Mouse (Mus musculus) heart, adult 2 months (tissue): ENCODE data around the gene Zfp771. TPM values are rescaled to one million over a fixed set of nuclear protein-coding genes. Genes with fewer than 3 reads are reported as not detected.

Experiments used
- DNase-seq, 2 experiments: peaks; one replicate each; pipeline ENCODE4 v3.0.0; 2021
- H3K27ac ChIP-seq: fragments of 200-600 bp; 2 replicates; pipeline ENCODE4 v1.8.1; 2022
- H3K27me3 ChIP-seq: fragments of 200-500 bp; 2 replicates; pipeline ENCODE4 v1.6.1; 2012; ENCODE audit warnings: mild to moderate bottlenecking, low read length, inconsistent platforms, mixed read lengths; ENCODE audit not compliant: control insufficient read depth, insufficient read depth
- H3K36me3 ChIP-seq: fragments of 200-500 bp; 2 replicates; pipeline ENCODE4 v1.6.1; 2012; ENCODE audit warnings: low read length, inconsistent platforms; ENCODE audit not compliant: control insufficient read depth, insufficient read depth
- H3K4me1 ChIP-seq: fragments of 200-500 bp; 2 replicates; pipeline ENCODE4 v1.6.1; 2011; ENCODE audit warnings: low read length; ENCODE audit not compliant: control insufficient read depth, insufficient read depth
- H3K4me3 ChIP-seq: fragments of 200-600 bp; 2 replicates; pipeline ENCODE4 v1.8.1; 2022
- H3K79me2 ChIP-seq: fragments of 200-500 bp; replicated peaks from 2 replicates; pipeline ENCODE4 v1.6.1; 2012; ENCODE audit warnings: mild to moderate bottlenecking, inconsistent platforms, low read length, moderate library complexity, mixed read lengths; ENCODE audit not compliant: control insufficient read depth, insufficient read depth
- H3K9ac ChIP-seq: fragments of 200-500 bp; 2 replicates; pipeline ENCODE4 v1.6.1; 2012; ENCODE audit warnings: low read depth, mild to moderate bottlenecking, control low read depth, inconsistent platforms, low read length, mixed read lengths
- CTCF ChIP-seq: fragments of 200-600 bp; IDR thresholded peaks from 2 replicates; pipeline ENCODE4 v1.8.1; 2022; ENCODE audit warnings: antibody characterized with exemption, mild to moderate bottlenecking, moderate library complexity
- EP300 ChIP-seq: fragments of 200-500 bp; IDR thresholded peaks from 2 replicates; pipeline ENCODE4 v1.6.1; 2011; ENCODE audit warnings: low read depth, low read length, control low read depth; ENCODE audit not compliant: insufficient read depth
- POLR2A ChIP-seq: fragments of 200-500 bp; IDR thresholded peaks from 2 replicates; pipeline ENCODE4 v1.6.1; 2011; ENCODE audit warnings: mild to moderate bottlenecking, low read depth, low read length, control low read depth; ENCODE audit not compliant: insufficient read depth
- WGBS: fragments of 180-500 bp; shearing (Covaris S2); methylation state at CpG from one replicate; pipeline ENCODE4 v1.1.7; 2018; 5-methylcytosine and 5-hydroxymethylcytosine counted together
- intact Hi-C: fragments of 180-260 bp; cut with DNase I; formaldehyde crosslinking; loops from one replicate; pipeline ENCODE4 v1.15.1; 2025
- polyA plus RNA-seq: library from polyadenylated mRNA; depleted of rRNA; stranded (reverse); fragments of >200 nt; gene quantifications from 2 replicates; pipeline ENCODE4 v1.2.3, GENCODE M21; 2012
- total RNA-seq, 2 experiments: library from RNA; stranded (reverse); gene quantifications; 2 replicates each; pipeline ENCODE4 v1.2.3; 2021

Gene Zfp771
- total and polyA plus RNA-seq, 3 experiments, result 14.7 to 30.0 (median 21.0) TPM

DNA sequence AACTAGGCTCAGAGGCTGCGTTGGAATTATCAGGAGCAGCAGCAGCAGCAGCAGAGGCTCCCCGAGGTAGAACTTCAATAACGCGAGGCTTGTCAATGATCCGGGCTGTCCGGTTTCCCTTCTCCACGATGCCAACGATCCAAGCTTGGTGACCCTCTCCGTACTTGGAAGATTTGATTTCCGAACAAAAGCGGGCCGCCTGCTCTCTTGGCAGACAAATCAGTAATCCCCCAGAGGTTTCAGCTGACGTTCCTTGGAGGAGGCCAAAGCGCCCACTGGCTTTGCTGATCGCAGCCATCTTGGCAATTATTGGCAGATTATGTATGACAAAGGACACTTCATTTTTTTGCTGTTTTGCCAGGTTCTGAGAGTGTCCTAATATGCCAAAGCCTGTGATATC is 28.5 kb downstream of the Zfp771 start:
- intact Hi-C loops, result no loop called here
- Histone ChIP-seq H3K9ac (no peak overlapping the region), H3K4me3 (peak overlapping the region; percentile 82), H3K27ac (no peak overlapping the region), H3K27me3 (no peaks in the 10 kb centered on the region), H3K79me2 (no peaks in the 10 kb centered on the region), H3K36me3 (peaks cover 5% of the 10 kb centered on the region; the same call in 1 of the 2 replicates), H3K4me1 (peaks cover 5% of the 10 kb centered on the region)
- DNase-seq, result no peak
- TF ChIP-seq CTCF (no peak), EP300 (no peak), POLR2A (no peak)
- WGBS, result 88% methylated on average over 15 of the region's 15 CpGs

DNA sequence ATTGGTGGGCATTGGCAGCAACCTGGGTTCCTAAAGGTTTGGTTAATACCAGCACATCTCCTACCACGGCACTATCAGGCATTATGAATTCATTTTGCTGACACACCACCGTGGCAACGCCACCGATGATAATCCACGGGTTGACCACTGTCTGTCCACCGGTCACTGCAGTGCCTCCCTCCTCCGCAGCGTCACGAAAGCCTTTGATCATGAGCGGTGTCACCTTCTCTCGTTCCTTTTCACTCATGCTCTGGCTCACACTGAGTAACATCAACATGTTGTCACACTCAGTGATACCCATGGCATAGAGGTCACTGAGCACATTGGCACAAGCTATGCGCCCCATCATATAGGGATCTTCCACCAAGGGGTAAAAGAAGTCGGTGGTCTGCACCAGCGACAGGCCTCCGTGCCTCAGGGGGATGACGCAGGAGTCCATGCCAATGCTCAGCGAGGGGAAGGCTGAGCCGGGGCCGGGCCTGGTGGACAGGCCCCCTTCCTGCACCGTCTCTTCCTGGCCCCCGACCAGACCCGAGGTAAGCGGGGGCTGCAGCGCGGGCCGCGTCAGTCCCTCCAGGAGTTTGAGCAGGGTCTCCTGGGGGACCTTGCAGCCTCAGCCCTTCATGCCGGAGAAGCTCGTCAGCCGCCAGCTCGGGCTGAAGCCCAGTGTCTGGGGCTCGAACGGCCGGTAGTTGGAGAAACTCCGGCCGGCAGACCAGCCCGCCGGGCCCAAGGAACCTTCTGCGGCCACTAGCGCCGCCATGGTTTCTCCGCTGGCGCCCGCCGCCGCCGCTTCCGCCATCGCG is 29.2 kb downstream of the Zfp771 start:
- Histone ChIP-seq H3K36me3 (peaks cover 5% of the 10 kb centered on the region; the same call in 1 of the 2 replicates), H3K4me1 (peaks cover 5% of the 10 kb centered on the region), H3K27ac (peak overlapping the region; percentile 92), H3K9ac (peak overlapping the region; percentile 98), H3K27me3 (no peaks in the 10 kb centered on the region), H3K4me3 (peak overlapping the region; percentile 82), H3K79me2 (no peaks in the 10 kb centered on the region)
- TF ChIP-seq CTCF (peak; percentile 11; the same call in 1 of the 2 replicates), POLR2A (no peak), EP300 (0 out of 2 replicates have a peak, but pooled peaks have one; percentile 18)
- intact Hi-C loops, result no loop called here
- DNase-seq, result no peak
- 10% methylated on average over 50 of the region's 50 CpGs for WGBS

GRCm38 (mm10) chr7:127273925-127274789 is 30.1 kb downstream of the Zfp771 start, which contains the start of gene Sephs2:
Gene Sephs2 (minus strand): TSS chr7:127274055.
- DNase-seq, result peak; percentile 95 to 96
- Histone ChIP-seq H3K27ac (peak within 1 kb of the TSS; percentile 92), H3K4me3 (peak within 1 kb of the TSS; percentile 82), H3K79me2 (no peaks in the 10 kb centered on the region), H3K27me3 (no peaks in the 10 kb centered on the region), H3K4me1 (peaks cover 5% of the 10 kb centered on the region), H3K9ac (peak within 1 kb of the TSS; percentile 98), H3K36me3 (peaks cover 5% of the 10 kb centered on the region; the same call in 1 of the 2 replicates)
- intact Hi-C loops, result loop anchor here (2.0 kb wide), 1 partner anchor 13 kb away; the partner anchor contains the start of gene Dctpp1
- TF ChIP-seq POLR2A (peak; percentile 98), CTCF (no peak), EP300 (0 out of 2 replicates have a peak, but pooled peaks have one; percentile 54)
- 2% methylated on average over 39 of the region's 39 CpGs for WGBS

DNA sequence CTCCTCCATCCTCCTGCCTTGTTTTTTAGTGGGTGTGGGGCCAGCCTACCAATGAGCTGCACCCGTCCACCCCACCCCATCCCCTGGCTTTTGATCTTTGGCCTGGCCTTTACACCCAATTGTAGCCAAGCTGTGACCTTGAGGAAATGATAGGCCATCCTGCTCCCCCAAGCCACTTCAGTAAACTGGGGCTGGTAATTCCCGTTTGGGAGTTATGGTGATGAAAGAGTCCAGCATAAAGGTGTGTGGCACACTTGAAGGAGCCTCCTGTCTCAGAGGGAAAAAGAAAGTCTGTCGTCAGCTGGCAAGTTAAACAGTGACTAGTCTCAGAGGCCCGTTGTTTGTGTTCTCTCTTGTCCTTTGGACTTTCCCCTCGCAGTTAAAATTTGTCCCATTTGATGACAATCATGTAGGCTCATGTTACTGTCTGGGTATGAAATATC is 32.5 kb downstream of the Zfp771 start:
- no peak overlapping the region for H3K4me3 ChIP-seq
- intact Hi-C loops, result no loop called here
- no peak overlapping the region for H3K9ac ChIP-seq
- peaks cover under 1% of the 10 kb centered on the region; the same call in 1 of the 2 replicates for H3K36me3 ChIP-seq
- 71% methylated on average over 5 of the region's 5 CpGs for WGBS
- TF ChIP-seq CTCF (no peak), POLR2A (no peak), EP300 (no peak)
- H3K27me3 ChIP-seq, result no peaks in the 10 kb centered on the region
- H3K79me2 ChIP-seq, result no peaks in the 10 kb centered on the region
- no peak for DNase-seq
- no peak overlapping the region for H3K27ac ChIP-seq
- peaks cover 5% of the 10 kb centered on the region for H3K4me1 ChIP-seq

DNA sequence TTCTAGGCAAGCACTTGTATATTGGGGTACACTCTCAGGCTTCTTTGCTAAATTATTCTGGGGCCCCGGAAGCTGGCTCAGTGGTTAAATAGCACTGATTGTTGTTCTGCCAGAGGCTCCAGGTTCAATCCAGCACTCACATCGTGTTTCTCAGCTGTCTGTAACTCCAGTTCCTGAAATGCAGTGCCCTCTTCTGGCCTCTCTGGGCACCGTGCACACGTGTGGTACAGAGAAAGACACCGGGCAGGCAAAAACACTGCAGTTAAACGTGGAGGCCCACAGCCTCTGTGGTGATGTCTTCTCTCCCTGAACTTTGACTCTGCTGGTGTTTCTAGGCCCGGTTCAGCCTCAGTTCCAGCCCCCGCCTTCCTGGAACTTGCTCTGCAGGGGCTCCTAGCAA is 34.2 kb downstream of the Zfp771 start:
- WGBS, result 35% methylated on average over 8 of the region's 8 CpGs

More for the DNA sequence above, 34.2 kb downstream of the Zfp771 start:
- Histone ChIP-seq H3K4me1 (no peaks in the 10 kb centered on the region; the same call in 1 of the 2 replicates), H3K79me2 (no peaks in the 10 kb centered on the region), H3K27ac (no peak overlapping the region), H3K36me3 (no peaks in the 10 kb centered on the region), H3K4me3 (no peak overlapping the region), H3K9ac (no peak overlapping the region), H3K27me3 (no peaks in the 10 kb centered on the region)
- DNase-seq, result no peak
- intact Hi-C loops, result no loop called here
- TF ChIP-seq CTCF, result peak; percentile 55
- no peak for TF ChIP-seq EP300
